Mouse (Mus musculus) layer of hippocampus, postnatal 36 days (tissue): Measurements from ENCODE around the gene Agap1. TPM values are rescaled to one million over a fixed set of nuclear protein-coding genes. Genes with fewer than 3 reads are reported as not detected.

Source experiments
- DNase-seq, 2 experiments: peaks; one replicate each; pipeline ENCODE4 v3.0.0; 2022
- total RNA-seq, 2 experiments: library from RNA; stranded (reverse); gene quantifications; 2 replicates each; pipeline ENCODE4 v1.2.3; 2021

Gene Agap1
- total RNA-seq, 2 experiments from 2014 or later, result 256 to 286 TPM

GRCm38 (mm10) chr1:89616556-89616955, 161.9 kb downstream of the Agap1 start:
- no peak for DNase-seq

GRCm38 (mm10) chr1:89617336-89617735, 162.7 kb downstream of the Agap1 start:
- DNase-seq, result no peak

- no peak for DNase-seq
These were observed 165.4 kb downstream of the Agap1 start for GRCm38 (mm10) chr1:89619963-89620362.

DNA sequence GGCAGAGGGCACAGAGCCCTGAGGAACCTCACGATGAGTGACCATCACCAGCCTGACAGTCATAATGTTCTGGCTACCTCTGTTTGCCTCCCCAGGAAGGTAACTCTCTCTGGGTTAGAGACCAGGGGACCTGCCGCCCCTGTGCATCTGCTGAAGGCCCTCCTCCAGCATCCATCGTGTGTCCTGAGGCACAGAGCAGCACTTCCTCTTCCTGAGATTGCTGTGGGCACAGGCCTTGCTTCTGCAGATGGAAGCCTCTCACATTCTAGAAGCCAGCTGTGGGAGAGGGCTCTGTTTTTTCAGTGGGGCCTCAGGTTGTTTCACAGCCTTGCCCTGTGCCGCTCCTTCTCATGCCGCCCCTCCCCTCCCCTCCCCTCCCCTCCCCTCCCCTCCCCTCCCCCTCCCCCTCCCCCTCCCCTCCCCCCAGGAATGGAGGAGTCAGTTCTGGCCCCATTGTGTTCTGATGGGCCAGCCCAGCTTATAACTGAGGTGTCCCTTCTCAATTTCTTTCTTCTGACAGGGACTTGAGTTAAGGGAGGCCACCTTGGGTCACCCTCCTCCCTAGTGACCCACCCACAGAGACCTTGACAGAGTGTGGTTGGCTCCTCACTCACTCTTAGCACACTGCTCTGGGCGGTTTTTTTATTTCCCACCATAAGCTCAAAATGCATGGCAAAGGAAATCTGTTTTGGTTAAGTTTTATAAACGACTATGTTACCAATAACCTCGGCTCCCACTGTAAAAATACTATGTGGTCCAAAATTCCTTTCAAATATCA, 166.6 kb downstream of the Agap1 start:
- no peak for DNase-seq

GRCm38 (mm10) chr1:89621952-89622351, 167.3 kb downstream of the Agap1 start:
- no peak for DNase-seq

- DNase-seq, result no peak
These were observed 168.2 kb downstream of the Agap1 start for GRCm38 (mm10) chr1:89622801-89623200.

GRCm38 (mm10) chr1:89625312-89625711, 170.7 kb downstream of the Agap1 start:
- no peak for DNase-seq

- no peak for DNase-seq
These were observed 171.4 kb downstream of the Agap1 start for GRCm38 (mm10) chr1:89625967-89626366.

- DNase-seq, result no peak
These were observed 172.3 kb downstream of the Agap1 start for GRCm38 (mm10) chr1:89626940-89627339.

DNA sequence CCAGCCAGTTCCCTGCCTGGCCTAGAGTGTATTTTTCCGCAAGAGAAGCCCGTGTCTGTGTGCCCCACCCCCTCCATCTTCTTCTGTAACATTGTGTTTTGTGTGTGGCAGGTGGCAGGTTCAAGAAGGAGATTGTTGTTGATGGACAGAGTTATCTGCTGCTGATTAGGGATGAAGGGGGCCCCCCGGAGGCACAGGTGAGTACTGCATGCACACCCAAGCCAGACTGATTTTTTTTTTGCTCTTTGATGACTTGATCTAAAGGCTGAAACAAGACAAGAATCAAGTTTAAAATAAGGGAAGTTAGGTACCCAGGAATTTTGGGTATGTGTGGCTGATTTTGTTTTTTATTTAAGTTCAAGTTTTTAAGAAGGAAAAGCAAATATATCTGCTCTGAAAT, 173.0 kb downstream of the Agap1 start:
- peak; percentile 33 to 48 for DNase-seq

- DNase-seq, result no peak
These were observed 176.2 kb downstream of the Agap1 start for GRCm38 (mm10) chr1:89630836-89631235.

DNA sequence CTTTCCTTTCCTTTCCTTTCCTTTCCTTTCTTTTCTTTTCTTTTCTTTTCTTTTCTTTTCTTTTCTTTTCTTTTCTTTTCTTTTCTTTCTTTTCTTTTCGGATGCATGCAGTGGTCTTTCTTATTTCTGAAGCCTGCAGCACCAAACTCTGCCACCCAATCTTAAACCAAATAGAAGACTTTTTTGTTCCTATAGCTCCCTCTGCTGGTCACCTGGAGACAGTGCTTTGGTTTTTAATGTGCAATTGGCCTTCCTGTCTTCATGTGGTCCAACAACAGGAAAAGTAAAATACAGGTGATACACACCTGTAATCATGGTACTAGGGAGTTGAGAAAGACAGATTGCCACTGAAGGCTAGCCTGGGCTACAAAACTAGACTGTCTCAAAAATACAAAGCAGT, 177.1 kb downstream of the Agap1 start:
- no peak for DNase-seq

GRCm38 (mm10) chr1:89634055-89634454, 179.4 kb downstream of the Agap1 start:
- DNase-seq, result no peak

GRCm38 (mm10) chr1:89635131-89635530, 180.5 kb downstream of the Agap1 start:
- DNase-seq, result no peak

DNA sequence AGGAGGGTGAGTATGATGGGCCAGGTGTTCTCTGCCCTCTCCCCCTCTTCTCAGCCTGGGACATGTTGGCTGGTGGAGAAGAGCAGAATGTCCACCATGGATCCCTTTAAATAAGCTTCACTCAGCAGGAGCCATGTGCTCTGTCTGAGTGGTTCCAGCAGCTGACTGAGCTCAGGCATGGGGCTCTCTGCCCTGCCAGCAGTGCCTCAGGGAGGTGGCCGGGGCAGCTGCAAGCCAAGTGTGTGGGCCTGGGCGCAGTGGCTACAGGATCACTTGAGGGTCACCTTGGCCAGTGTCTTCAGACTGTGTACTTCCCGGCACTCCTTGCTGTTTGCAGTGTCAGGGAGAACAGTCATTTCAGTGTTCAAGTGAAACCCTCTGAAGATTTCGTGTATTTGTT, 183.1 kb downstream of the Agap1 start:
- DNase-seq, result no peak

DNA sequence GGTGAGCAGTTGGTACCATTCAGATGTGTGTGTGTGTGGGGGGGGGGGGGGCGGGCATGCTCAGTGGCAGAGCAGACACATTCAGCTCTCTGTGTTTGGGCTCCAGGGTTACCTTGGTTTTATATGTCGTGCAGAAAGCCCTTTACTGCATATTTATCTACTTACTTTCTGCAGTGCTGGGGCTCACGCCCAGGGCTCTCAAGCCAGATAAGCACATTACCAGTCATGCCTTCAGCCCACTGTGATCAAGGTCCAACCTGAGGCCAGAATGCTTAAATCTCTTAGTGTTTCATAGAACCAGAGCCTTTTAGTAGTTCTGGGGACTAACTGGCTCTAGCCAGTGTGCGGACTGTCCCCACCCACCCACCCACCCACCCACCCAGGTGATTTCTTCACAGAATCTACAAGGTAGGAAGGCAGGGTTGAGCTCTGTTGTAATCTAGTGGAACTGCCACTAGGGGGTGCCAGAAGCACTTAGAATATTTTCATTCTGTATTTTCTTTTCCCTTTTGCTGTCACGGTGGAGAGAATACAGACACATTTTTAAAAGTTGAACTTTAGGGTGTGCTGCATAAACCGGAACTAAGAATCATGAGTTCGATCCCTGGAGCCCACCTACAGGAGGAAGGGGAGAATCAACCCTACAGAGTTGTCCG, 189.0 kb downstream of the Agap1 start:
- no peak for DNase-seq

GRCm38 (mm10) chr1:89644120-89644519, 189.5 kb downstream of the Agap1 start:
- DNase-seq, result no peak

- peak in 1 of 2 experiments; percentile 55 for DNase-seq
These were observed 191.9 kb downstream of the Agap1 start for GRCm38 (mm10) chr1:89646326-89647018.

DNA sequence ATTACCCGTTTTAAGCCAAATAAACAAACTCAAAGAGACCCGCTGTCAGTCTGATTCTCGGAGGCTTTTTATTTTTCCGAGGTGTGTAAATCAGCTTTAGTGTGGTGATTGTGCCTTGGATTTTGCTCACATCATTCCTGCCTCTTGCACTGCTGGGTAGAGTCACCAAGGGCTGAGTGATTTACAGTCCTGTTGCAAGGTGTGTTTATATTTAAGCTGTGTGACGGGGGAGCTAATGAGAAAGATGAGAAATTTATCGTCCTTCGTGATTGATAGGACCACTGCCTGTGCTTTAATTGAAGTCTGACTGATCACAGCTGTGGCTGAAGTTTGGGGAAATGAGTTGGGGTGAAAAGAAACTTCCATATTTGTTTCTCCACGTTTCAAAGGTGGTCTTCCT, 192.9 kb downstream of the Agap1 start:
- no peak for DNase-seq

DNA sequence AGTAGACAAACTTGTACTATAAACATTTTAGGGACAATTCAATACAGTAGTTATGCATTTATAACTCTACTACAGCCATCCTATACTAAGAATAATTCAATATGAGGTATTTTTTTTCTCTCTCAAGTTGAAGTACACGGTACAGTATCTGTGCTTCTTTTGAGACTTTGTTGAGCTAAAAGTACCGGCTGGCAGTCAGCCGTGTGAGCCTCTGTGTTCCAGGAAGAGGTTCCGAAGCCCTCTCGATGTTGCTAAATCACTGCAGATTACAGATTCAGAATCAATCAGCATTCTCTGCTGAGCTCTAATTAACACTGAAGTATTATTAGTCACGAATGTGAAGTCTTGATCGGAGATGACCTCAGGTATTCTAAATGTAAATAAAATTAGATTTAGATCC, 196.0 kb downstream of the Agap1 start:
- no peak for DNase-seq

- DNase-seq, result no peak
These were observed 201.6 kb downstream of the Agap1 start for GRCm38 (mm10) chr1:89656167-89656566.

DNA sequence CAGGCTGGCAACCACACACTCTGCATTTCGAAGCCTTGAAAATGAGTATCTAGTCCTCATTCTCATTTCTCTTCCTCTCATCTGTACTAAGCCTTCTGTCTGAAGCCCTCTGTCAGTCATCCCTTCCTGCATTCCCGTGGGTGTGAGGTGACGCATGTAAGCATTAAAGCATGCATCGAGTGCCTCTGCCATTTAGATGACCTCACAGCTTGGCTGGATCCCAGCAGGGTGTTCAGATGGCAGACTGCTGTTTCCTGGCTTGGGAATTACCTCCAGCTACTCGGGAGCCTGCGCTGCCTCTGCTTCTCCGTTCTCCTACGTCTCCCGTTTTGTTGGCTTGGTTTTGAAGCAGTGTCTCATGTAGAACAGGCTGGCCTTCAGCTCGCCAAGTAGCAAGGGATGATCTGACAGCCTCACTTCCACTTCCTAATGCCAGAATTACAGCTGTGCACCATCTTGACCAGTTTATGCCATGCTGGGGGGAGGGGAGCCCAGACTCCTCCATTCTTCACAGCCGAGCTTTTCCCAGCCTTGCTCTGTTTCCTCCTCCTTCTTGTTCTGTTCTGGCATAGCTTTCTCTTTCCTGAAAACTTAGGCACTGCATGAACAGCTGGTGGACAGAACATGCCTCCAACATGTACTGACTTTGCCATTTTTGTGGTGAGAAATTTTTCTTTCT, 202.2 kb downstream of the Agap1 start:
- DNase-seq, result peak; percentile 34 to 58

GRCm38 (mm10) chr1:89660804-89661203, 206.2 kb downstream of the Agap1 start:
- DNase-seq, result no peak
